Mouse (Mus musculus) left cerebral cortex, adult 9 months (tissue): ENCODE results near the gene Six6.
A peak's percentile ranks its signal among the peaks of the same experiment; 100 is the strongest.

Experiments used
- DNase-seq, 2 experiments: peaks; one replicate each; pipeline ENCODE4 v3.0.0; 2022; ENCODE audit warnings: low spot score in 2 of 2

The Six6 gene

DNA sequence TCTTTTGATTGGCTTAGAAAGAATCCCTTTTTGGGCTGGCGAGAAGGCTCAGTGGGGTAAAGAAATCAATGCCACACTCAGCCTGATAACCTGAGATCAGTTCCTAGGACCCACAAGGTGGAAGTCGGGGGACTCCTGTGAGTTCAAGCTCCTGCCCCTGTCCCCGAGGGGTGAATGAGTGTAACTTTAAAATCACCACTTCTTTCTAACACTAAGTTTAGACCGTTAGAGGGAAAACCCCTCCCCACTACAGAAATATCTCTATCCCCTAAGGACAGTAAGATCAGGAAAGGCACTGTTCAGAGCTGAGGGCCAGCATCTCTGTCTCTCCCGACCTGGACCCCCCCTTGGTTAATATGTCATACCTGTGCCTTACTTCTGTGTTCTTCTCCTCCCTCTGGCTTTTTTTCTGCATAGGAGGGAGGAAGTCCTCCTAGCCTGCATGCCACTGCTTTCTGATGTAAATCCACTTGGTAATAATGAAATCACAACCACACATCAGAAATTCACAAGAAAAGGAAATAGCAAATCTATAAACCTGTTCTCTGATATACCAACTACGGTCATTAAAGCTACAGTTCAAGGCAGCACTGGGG, 18.2 kb downstream of the Six6 start:
- DNase-seq, result no peak

DNA sequence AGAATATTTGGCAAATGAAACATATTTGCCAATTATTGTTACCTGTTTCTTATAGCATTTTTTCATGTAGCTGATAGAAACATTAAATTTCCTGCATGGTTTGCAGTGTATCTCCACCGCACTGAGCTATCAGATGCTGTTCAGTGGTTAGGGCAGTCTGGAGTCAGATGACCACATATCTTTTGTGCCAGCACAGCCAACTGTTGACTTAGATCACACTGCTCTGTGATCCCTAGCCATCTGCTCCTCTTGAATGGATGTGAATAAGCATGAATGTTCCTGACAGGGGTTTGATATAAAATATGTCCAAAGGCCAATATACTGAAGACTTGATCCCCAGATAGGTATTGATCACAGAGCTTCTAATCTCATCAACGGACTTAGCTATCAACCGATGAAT, 18.8 kb downstream of the Six6 start:
- no peak for DNase-seq

DNA sequence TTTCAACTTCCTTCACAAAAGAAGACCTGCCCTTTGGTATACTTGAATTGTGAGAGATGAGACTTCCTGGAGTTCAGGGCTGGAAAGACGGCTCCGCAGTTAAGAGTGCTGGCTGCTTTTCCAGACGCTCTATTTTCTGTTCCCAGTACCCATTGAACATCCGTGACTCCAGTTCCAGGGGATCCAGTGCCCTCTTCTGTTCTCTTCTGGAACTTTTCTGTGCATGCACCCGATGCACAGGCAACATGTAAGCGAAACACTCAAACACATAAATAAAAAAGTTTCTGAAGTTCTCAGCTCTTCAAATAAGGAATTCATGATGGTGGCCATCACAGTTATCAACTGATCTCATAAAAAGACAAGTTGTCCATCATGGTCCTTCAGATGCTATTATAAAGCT, 23.1 kb downstream of the Six6 start:
- no peak for DNase-seq

DNA sequence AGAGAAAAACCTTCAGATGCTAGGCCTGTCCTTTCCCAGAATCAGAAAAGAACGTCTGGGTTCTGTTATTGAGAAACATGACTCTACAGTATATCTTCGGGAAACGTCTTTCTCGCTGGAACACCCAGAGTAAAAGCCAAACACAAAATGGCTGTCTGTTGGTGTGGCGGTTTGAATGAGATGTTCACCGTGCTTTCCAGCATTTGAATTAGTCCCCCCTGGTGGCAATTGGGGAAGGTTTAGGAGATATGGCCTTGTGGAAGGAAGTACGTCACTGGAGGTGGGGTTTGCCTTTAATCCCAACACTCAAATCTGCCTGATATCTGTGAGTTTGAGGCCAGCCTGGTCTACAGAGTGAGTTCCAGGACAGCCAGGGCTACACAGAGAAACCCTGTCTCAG, 27.8 kb downstream of the Six6 start:
- DNase-seq, result no peak

DNA sequence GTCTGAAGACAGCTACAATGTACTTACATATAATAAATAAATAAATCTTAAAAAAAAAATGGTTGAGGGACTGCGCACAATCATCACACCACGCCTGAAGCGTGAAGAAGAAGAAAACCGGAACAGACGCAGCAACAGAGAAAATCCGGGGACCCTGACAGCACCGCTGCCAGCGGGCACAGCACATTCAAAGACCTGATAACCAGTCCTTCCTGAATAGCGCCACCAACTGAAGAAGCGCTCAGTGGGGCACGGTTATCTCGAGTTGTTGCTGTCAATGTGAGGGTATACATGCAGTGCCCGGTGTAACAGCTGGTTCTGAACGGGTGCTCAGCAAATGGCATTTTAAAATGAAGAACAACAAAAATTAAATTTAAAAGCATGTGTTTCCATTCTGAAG, 30.9 kb downstream of the Six6 start:
- no peak for DNase-seq

DNA sequence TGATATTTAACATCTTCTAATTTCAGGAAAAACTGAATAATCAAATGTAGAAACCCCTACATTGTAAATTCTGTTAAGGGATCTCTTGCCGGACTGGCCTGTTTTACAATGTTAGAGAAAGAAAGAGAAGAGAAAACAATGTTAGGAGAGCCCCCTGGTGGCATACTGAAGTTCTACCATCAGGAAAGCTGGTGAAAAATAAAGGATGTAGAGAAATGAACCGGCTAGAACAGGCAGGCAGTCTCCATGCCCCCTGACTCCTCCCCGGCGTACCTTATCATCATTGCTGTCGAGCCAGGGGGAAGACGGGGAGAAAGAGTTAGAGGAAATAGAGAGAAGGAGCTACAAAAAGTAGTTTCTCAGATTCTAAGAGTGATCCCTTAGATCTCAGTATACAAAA, 33.5 kb downstream of the Six6 start:
- DNase-seq, result peak in 1 of 2 experiments; percentile 46

DNA sequence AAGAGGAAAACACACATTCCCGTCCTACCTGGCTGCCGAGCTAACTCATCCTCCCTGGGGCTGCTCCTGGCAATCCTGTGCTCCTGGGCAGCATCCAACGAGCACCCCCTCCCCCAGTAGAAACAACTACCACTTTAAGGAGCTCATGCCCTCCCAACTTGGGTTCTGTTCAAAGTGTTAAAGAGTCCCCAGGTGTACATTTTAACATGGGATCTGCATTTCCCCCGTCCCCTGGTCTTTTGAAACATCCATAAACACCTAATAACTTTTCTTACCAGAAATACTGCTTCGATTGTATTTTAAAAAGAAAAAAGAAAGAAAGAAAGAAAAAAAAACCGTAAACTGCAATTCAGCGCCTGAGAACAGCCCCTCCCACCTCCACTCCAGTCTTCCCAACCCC, 36.5 kb downstream of the Six6 start:
- no peak for DNase-seq

DNA sequence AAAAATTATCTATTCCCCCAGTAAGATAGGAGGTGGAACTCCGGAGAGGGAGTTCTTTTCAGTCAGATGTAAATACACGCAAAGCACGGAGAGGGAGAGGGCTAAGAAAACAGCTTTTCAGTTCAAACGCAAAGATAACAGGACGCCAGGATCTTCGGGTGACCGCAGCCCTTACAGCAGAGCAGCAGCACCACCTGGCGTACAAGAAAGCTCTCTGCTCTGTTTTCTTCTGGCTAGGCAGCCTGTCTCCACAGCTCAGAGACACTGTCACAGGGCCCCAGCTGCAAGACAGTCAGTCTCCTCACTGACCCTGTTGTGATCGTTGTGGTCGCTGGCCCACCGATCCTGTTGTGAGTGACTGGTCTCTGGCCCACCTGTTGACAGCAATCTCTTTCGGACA, 37.0 kb downstream of the Six6 start:
- peak in 1 of 2 experiments; percentile 67 for DNase-seq

DNA sequence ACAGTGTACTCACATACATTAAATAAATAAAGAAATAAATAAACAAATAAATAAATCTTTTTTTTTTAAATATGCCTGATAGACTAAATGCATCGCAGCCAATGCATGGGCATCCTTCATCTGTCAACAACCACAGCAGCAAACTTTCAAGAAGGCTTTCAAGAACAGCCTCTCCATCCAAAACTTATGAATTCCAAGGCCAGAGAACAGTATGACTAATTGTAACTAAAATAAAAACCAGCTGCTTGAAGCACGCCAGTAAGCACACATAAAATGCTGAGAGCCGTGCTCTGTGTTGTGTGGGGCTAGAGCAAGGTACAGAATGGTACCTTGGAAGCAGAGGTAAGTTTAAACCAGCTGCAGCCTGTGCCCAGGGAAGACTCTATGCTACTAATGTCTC, 38.2 kb downstream of the Six6 start:
- DNase-seq, result no peak

DNA sequence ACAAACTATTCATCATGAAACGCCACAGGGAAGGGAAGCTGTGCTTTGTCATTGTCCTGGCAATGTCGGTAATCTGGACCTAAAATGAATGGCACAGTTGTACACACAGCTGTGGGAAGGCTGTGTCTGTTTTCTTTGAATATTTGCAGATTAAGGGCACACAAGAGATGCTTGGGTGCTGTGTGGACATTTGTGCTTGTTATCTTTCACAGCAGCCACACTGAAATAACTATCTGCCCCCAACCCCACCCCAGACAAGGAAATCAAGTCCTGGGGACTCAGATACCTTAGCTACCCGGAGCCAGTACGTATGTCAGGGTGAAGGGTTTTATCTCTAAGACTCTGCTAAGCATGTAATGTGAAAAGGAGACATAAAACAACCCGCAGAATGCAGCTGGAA, 39.5 kb downstream of the Six6 start:
- no peak for DNase-seq

DNA sequence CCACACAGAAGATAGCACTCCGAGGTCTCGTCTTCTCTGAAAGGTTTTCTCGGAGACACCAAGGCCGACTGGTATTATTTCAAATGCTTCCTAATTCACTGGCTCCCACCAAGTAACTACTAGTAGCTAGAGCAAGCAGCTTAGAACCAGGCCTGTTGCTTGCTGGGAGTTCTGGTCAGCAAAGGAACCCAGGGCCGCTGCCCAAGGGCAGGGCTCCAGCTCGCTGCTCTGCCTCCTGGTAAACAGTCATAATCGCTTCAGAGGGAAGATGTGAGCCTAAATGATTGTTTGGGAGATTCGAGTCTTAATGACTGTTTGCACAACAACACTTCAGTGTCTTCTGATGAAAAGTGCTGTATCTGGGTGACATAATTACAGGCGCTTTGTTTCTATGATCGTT, 42.9 kb downstream of the Six6 start:
- no peak for DNase-seq

DNA sequence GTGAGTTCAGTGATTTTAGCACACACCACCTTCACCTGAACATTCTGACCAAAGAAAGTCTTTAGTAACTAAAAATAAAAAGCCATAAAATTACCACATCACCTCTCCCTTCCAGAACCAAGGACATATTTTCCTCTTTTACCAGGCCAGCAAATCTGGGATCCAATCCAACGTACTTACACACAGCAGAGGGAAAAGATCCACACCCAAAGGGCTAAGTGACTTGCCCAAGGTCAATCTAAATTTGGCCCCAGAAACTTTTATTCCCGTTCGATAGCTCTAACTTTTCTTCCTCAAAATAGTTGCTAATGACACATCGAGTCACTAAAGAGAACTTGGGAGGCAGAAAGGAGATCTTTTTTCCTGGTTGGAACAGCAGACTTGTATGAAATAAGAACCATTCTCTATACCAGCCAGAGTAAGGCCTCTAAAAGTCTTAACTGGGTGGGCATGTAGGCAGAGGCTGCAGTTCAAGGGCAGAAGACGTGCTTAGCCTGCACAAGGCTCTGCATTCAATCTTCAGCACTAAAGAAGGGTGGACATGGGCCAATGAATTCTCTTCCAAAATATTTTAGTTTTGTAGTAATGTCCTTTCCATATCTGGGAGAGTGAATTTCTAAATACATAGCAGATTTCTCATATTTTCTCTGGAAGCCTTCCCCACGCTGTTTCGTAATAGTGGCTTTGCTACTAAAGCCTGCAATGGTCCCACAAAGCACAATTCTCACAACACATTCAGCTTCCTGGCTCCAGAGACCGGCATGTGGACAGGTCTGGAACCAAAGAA, 43.6 kb downstream of the Six6 start:
- no peak for DNase-seq
